Mouse (Mus musculus): ENCODE data around the gene Ppfia3.
A peak's percentile ranks its signal among the peaks of the same experiment; 100 is the strongest.
"Not testable (repeated sequence)": the region's sequence is repeated elsewhere in the genome, so short reads cannot be mapped to it uniquely, and the experiment has no call there.

Gene Ppfia3

DNA sequence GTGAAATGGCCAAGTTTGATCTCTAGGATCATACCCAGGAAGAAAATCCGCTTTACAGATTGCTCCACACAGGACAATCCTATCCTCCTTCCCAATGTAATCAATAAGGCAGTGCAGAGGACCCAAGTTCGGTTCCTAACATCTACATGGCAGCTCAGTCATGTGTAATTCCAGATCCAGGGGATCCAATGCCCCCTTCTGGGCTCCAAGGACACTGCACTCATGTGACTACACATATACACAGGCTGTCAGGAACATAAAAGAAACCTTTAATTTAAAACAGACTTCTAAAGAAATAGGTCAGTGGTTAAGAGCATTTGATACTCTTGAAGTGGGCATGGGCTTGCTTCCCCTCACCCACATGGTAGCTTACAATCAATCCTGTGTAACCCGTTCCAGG lies 19.3 kb upstream of the Ppfia3 start:
- no peak for DNase-seq (ENCODE audit: low read depth, low spot score)

- no peak for DNase-seq (ENCODE audit: low read depth, low spot score)
These were observed 9.2 kb upstream of the Ppfia3 start for GRCm38 (mm10) chr7:45376057-45376456.

DNA sequence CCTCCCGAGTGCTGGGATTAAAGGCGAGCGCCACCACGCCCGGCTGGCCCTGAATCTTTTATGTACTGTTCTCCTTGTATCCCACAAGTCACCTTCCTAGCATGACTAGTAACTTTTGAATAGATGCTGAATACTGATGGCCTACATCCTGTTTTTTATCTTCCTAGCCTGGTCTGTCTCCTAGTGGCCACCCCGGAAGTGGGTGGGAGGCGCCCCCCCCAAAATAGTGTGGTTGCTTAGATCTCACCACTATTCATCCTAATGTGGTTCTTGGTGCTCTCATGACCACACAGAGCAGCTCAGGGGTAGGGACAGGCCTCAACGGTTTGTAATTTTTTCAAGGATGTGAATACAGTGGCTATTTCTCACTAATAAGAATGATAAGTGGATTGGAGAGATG lies 7.8 kb upstream of the Ppfia3 start:
- no peak for DNase-seq (ENCODE audit: low read depth, low spot score)

GRCm38 (mm10) chr7:45372371-45372770 lies 5.6 kb upstream of the Ppfia3 start:
- no peak for DNase-seq (ENCODE audit: low read depth, low spot score)

DNA sequence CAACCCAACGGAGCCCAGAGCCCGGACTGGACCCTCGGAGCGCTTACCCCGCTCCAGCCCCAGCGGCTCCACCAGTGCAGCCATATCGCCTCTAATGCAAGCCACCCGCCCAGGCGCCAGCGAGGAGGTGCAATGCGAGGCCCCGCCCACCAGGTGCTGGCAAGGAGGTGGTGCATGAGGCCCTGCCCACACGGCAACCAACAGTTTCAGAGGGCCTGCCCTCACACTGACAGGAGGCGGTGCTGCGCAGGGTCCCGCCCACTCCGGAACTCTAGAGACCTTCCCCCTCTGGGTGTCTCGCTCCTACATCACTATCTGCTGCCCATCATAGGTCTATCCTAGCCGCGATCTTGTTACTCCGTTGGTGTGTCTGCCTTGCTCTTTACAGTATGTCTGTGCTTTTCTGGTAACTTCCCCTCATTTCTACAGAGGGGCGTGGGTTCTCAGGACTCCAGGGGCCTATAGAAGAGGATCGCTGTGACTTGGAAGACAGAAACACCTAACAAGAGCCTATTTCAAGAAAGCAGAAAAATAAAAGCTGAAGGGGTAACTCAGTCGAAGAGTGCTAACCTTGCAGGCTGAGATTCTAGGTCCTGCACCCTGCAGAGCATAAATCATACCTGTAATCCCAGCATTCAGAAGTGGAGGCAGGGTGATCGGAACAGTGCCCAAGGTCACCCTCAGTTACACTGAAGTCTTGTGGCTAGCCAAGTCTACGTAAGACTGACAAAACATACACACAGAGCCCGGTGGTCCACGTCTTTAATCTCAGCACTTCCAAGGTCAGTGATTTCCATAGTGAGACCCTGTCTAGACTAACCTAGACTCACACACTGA lies 3.9 kb upstream of the Ppfia3 start, which contains the start of gene Lin7b:
Gene Lin7b, minus strand, starts transcription at position 109 of the 837 bp plus-strand sequence.
- DNase-seq (ENCODE audit: low read depth, low spot score) = peak; percentile 94

GRCm38 (mm10) chr7:45369836-45370474 lies 3.1 kb upstream of the Ppfia3 start:
- DNase-seq (ENCODE audit: low read depth, low spot score) = no peak

DNA sequence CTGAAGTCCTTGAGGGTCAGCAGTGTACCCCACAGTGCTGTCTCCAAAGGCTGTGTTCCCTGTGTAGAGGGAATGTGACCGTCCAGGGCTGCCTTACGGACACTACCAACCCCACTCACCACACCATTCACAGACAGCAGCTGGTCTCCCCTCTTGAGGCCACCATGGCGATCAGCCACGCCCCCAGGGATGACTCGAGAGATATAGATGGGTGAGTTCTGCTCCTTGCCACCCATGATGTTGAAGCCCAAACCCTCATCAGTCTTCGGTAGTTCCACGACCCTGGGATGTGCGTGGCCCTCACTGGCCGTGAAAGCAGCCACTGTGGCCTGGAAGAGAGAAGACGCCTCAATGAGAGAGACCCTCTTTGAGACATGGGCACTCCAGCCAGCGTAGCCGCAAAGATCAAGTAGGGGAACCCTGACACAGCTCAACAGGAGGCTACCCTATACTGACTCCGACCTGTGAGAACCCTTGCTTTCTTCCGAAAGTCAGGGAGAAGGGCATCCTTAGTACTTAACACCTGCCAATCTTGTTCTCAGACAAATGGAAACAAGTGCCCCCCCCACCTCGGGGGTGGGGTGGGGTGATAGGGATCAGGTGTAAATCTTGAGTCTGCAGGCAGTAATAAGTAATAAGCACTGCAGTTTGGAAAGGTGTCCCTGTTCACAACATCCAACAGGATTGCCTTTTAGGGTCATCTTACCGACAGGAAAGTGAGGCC lies 2.4 kb upstream of the Ppfia3 start:
- DNase-seq (ENCODE audit: low read depth, low spot score) = no peak

DNA sequence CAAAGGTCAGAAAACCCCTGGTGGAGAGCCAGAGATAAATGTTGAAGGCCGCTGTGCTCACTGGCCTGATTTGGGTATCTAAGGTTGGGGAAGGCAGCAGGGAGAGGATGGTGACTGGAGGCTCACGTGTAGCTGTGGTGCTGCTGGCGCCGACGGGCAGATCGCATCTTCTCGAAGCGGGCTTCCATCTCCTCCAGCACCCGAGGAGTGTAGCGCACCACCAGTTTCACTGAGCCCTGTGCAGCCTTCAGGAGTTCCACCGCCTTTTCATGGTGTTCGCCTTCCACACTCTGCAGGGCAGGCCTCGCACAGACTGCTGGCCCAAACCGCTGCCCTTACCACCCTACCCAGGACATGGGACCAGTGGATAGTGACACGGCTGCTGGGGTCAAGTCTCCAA lies 1.4 kb upstream of the Ppfia3 start:
- no peak for DNase-seq (ENCODE audit: low read depth, low spot score)

DNA sequence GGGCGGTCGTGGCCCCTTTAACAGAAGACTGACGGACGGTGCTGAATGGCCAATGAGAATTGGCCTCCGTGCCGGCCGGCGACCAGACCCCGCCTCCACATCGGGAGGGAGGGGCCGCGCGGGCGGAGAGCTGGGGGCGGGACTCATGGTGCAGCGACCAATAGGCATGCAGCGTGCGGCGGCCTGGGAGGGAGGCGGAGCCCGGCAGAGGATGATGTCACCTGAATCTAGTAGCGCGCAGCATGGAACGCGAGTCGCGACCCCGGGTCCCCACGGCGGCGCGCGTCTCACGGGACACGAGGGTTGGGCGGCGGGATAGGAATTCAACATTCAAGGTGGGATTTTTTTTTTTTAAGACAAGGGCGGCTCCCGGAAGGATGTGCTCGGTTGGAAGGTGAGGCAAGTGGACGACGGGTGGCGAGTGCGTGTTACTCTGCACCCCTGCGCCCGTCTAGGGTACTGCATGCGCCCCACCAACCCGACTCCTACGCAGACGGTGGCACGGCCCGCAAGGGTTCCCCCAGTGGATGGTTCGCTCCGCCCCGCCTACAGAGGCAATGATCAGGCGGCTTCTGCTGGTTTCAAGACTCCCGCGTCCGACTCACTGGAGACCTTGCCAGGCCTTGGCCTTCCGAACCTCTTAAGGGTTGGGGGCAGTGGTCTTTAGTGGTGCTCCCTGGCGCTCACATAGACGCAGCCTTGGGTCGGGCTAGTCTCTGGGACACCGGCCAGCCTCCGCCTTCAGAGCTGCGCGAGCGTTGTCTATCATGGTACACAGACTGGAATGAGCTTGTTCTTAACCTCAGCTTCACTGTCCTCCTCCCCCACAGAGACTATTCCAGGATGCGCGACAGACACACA lies 431 bp upstream of the Ppfia3 start:
- peak; percentile 97 for DNase-seq (ENCODE audit: low read depth, low spot score)

- peak; percentile 30 for DNase-seq (ENCODE audit: low read depth, low spot score)
These were observed 822 bp downstream of the Ppfia3 start for GRCm38 (mm10) chr7:45365742-45366651.

GRCm38 (mm10) chr7:45363983-45364382 lies 2.8 kb downstream of the Ppfia3 start:
- no peak for DNase-seq (ENCODE audit: low read depth, low spot score)

GRCm38 (mm10) chr7:45362801-45363200 lies 4.0 kb downstream of the Ppfia3 start:
- DNase-seq (ENCODE audit: low read depth, low spot score) = peak; percentile 81

DNA sequence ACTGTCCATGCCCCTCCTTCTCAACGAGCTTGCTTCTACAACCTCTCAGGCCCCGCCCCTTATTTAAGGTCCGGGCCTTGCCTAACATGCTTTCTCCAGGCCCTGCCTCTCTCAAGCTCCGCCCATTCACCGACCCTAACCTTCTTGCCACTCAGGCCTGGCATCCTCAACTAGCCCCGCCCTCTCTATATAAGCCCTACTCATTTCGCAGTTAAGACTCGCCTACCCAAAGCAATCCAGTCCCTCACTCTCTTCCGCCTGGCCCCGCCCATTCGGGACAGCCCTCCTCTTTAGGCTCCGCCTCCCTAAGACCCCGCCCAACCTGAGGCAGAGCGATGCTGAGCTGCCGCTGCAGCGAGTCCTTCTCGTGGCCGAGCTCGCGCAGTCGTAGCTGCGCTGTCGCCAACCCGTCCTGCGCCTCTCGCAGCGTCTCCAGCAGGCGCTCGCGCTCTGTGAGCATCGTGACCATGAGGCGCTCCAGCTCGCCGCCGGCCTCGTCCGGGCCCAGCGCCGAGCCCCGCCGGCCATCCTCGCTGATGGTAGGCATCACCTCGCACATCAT lies 5.5 kb downstream of the Ppfia3 start:
- peak; percentile 91 for DNase-seq (ENCODE audit: low read depth, low spot score)

DNA sequence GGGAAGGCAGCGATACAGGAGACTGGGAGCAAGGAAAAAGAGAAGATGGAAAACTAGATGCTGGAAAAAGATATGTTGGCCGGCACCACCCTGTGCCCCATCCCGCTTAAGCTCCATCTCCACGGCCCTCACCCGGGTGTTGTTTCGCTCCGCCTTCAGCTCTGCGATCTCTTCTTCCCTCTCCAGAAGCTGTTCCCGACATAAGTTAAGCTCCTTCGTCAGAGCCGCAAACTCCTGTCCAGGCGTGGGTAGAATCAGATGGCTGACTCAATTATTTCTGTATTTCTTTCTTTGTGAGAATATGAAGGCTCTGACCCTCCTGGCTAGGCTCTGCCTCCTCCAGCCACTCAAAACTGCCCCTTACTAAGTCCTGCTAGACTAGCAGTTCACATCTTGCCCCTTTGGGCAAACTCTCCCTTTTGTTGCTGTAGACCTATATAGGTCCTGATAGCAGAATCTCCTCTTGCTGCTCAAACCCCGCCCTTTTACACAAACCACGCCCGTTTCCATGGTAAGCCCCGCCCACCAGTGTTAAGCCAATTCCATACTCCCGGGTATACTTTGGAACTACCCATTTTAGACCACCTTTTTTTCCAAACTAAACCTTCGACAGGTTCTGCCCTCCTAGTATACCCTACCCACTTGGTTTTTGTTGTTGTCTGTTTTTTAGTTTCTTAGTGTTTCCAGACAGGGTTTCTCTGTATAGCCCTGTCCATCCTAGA lies 6.3 kb downstream of the Ppfia3 start:
- DNase-seq (ENCODE audit: low read depth, low spot score) = peak; percentile 38

DNA sequence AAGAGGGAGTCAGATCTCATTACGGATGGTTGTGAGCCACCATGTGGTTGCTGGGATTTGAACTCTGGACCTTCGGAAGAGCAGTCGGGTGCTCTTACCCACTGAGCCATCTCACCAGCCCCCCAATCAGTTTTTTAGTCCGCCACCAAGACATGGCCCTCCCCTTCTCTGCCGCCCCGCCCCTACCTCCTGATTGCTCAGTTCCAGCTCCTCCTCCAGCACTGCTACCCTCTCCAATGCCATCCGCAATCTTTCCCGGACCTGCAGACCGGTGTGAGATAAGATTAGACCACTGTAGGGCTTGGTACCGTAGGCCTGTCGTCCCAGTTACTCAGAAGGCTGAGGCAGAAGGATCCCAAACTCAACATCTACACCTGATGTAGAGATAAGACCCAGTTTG lies 7.7 kb downstream of the Ppfia3 start:
- DNase-seq (ENCODE audit: low read depth, low spot score) = not testable (repeated sequence)

GRCm38 (mm10) chr7:45356087-45356486 lies 10.7 kb downstream of the Ppfia3 start:
- no peak for DNase-seq (ENCODE audit: low read depth, low spot score)

- DNase-seq (ENCODE audit: low read depth, low spot score) = no peak
These were observed 11.3 kb downstream of the Ppfia3 start for GRCm38 (mm10) chr7:45355318-45356020.

DNA sequence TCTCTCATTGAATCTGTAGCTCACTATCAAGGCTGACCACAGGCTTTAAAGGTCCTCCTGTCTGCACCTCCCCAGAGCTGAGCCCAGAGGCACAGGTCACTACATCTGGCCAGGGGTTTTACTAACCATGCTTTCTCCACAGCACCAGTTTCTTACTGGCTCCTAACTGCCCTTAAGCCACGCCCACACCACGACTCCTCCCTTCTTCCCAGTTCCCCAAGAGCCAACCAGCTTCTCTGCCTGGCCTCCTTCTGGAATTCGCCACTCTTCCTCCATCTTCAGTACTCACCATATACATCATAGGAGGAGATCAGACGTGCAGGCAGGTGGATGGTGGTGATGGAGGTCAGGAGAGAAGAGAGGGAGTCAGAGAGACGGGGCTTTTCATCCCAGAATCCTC lies 13.8 kb downstream of the Ppfia3 start:
- DNase-seq (ENCODE audit: low read depth, low spot score) = no peak

GRCm38 (mm10) chr7:45346905-45347304 lies 19.9 kb downstream of the Ppfia3 start:
- no peak for DNase-seq (ENCODE audit: low read depth, low spot score)

All from CD4-positive, CD25-positive, alpha-beta regulatory T cell, adult 2 months (primary cell).